In the genomic region with DNA sequence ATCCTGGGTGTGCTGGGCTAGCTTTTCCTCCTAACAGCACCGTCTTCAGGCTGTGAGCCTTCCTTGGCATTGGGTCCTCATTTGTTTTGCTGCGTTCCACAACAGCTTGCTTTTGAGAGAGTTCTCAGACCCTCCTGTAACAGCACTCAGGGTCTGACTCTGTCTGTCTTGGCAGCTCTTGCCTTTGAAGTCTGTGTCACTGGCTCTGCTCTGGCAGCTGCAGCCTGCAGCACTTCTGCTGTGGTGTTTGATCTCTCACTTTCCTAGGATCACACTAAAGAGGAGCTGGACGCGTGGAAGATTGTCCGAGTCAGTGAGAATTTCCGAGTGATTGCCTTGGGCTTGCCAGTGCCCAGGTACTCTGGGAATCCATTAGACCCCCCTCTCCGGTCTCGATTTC, we compare ENCODE assay signal across 27 mouse cellular contexts.
DNase-seq lines count a peak whose midpoint lies in the region; ATAC-seq and TF ChIP-seq lines count a peak whose summit lies in the region.
"Had no signal": no experiment of that assay in that cellular context is flagged by ENCODE, and none has a peak within 500 bp of the region (broad histone marks: within the 10 kb centered on the region; RNA-seq: fewer than 3 reads in every experiment).

No protein-coding gene starts in this region.

- no peak overlapping the region for H3K9ac ChIP-seq in forebrain, embryonic 13.5 days
- H3K9ac ChIP-seq in forebrain, embryonic 12.5 days: no peak overlapping the region
- H3K9ac ChIP-seq in midbrain, postnatal 0 days (replicated peaks; ENCODE audit: low read length, poor library complexity, severe bottlenecking): no peak overlapping the region
- H3K9ac ChIP-seq in midbrain, embryonic 15.5 days: no peak overlapping the region
- no peak overlapping the region for H3K9ac ChIP-seq in hindbrain, embryonic 12.5 days
- H3K9ac ChIP-seq: heart, embryonic 13.5 days; hindbrain, embryonic 13.5 days; kidney, embryonic 15.5 days; liver, embryonic 15.5 days; midbrain, embryonic 12.5 days; neural tube, embryonic 15.5 days had no signal

- no peak overlapping the region for H3K4me3 ChIP-seq in forebrain, embryonic 13.5 days
- no peak overlapping the region for H3K4me3 ChIP-seq in forebrain, embryonic 12.5 days (replicated peaks)
- H3K4me3 ChIP-seq in midbrain, embryonic 10.5 days: no peak overlapping the region
- H3K4me3 ChIP-seq in midbrain, postnatal 0 days (ENCODE audit: low read depth, low read length): no peak overlapping the region
- no peak overlapping the region for H3K4me3 ChIP-seq in midbrain, embryonic 15.5 days
- no peak overlapping the region for H3K4me3 ChIP-seq in hindbrain, embryonic 12.5 days
- H3K4me3 ChIP-seq: heart, embryonic 13.5 days; hindbrain, embryonic 13.5 days; kidney, embryonic 15.5 days; left cerebral cortex, adult 2 months; liver, embryonic 15.5 days; midbrain, embryonic 12.5 days; neural tube, embryonic 15.5 days had no signal

- no peaks in the 10 kb centered on the region for H3K9me3 ChIP-seq in forebrain, embryonic 13.5 days (replicated peaks)
- H3K9me3 ChIP-seq in forebrain, embryonic 12.5 days: no peaks in the 10 kb centered on the region
- H3K9me3 ChIP-seq in midbrain, embryonic 10.5 days (replicated peaks): no peaks in the 10 kb centered on the region
- H3K9me3 ChIP-seq in midbrain, postnatal 0 days (ENCODE audit: low read length): no peaks in the 10 kb centered on the region
- no peaks in the 10 kb centered on the region for H3K9me3 ChIP-seq in midbrain, embryonic 15.5 days
- H3K9me3 ChIP-seq in hindbrain, embryonic 12.5 days (replicated peaks): no peaks in the 10 kb centered on the region
- H3K9me3 ChIP-seq: heart, embryonic 13.5 days; hindbrain, embryonic 13.5 days; kidney, embryonic 15.5 days; liver, embryonic 15.5 days; midbrain, embryonic 12.5 days; neural tube, embryonic 15.5 days had no signal

- no peaks in the 10 kb centered on the region for H3K27me3 ChIP-seq in forebrain, embryonic 13.5 days
- no peaks in the 10 kb centered on the region for H3K27me3 ChIP-seq in forebrain, embryonic 12.5 days
- no peaks in the 10 kb centered on the region for H3K27me3 ChIP-seq in midbrain, embryonic 10.5 days (ENCODE audit: low read depth, poor library complexity, severe bottlenecking)
- H3K27me3 ChIP-seq in midbrain, postnatal 0 days (ENCODE audit: insufficient read depth, low read length): no peaks in the 10 kb centered on the region
- no peaks in the 10 kb centered on the region for H3K27me3 ChIP-seq in midbrain, embryonic 15.5 days (replicated peaks)
- H3K27me3 ChIP-seq in hindbrain, embryonic 12.5 days: no peaks in the 10 kb centered on the region
- H3K27me3 ChIP-seq: heart, embryonic 13.5 days; hindbrain, embryonic 13.5 days; kidney, embryonic 15.5 days; liver, embryonic 15.5 days; midbrain, embryonic 12.5 days; neural tube, embryonic 15.5 days had no signal

- H3K36me3 ChIP-seq in forebrain, embryonic 13.5 days (ENCODE audit: poor library complexity, severe bottlenecking): peaks cover 3% of the 10 kb centered on the region; the same call in 1 of the 2 replicates
- H3K36me3 ChIP-seq in forebrain, embryonic 12.5 days (replicated peaks): 0 out of 2 replicates have a peak, but pooled peaks cover 3% of the 10 kb centered on the region
- H3K36me3 ChIP-seq in midbrain, embryonic 10.5 days: no peaks in the 10 kb centered on the region
- no peaks in the 10 kb centered on the region; the same call in 1 of the 2 replicates for H3K36me3 ChIP-seq in midbrain, postnatal 0 days (ENCODE audit: insufficient read depth, low read length)
- no peaks in the 10 kb centered on the region for H3K36me3 ChIP-seq in midbrain, embryonic 15.5 days (replicated peaks)
- no peaks in the 10 kb centered on the region for H3K36me3 ChIP-seq in hindbrain, embryonic 12.5 days
- H3K36me3 ChIP-seq: midbrain, embryonic 12.5 days; neural tube, embryonic 15.5 days had no signal

- no peaks in the 10 kb centered on the region for H3K4me1 ChIP-seq in forebrain, embryonic 13.5 days
- H3K4me1 ChIP-seq in forebrain, embryonic 12.5 days: no peaks in the 10 kb centered on the region
- no peaks in the 10 kb centered on the region for H3K4me1 ChIP-seq in midbrain, embryonic 10.5 days
- H3K4me1 ChIP-seq in midbrain, postnatal 0 days (ENCODE audit: insufficient read depth, low read length): no peaks in the 10 kb centered on the region
- H3K4me1 ChIP-seq in midbrain, embryonic 15.5 days: no peaks in the 10 kb centered on the region
- no peaks in the 10 kb centered on the region for H3K4me1 ChIP-seq in hindbrain, embryonic 12.5 days
- H3K4me1 ChIP-seq: heart, embryonic 13.5 days; kidney, embryonic 15.5 days; liver, embryonic 15.5 days; midbrain, embryonic 12.5 days had no signal

- TF ChIP-seq CTCF in midbrain, postnatal 0 days (IDR thresholded peaks at IDR 0.05): no peak

- 83% methylated on average over 8 of the region's 8 CpGs for WGBS in forebrain, embryonic 13.5 days
- 82% methylated on average over 8 of the region's 8 CpGs for WGBS in forebrain, embryonic 12.5 days
- 81% methylated on average over 8 of the region's 8 CpGs for WGBS in midbrain, embryonic 10.5 days
- 53% methylated on average over 8 of the region's 8 CpGs for WGBS in midbrain, postnatal 0 days
- WGBS in midbrain, embryonic 15.5 days: 51% methylated on average over 8 of the region's 8 CpGs
- WGBS in hindbrain, embryonic 12.5 days: 80% methylated on average over 8 of the region's 8 CpGs

- 0 out of 2 replicates have a peak, but pooled peaks have one; percentile 21 for ATAC-seq in forebrain, embryonic 13.5 days
- no peak for ATAC-seq in forebrain, embryonic 12.5 days (ENCODE audit: low FRiP score)
- no peak for ATAC-seq in midbrain, postnatal 0 days (ENCODE audit: low FRiP score)
- peak; percentile 39; the same call in 1 of the 2 replicates for ATAC-seq in midbrain, embryonic 15.5 days (replicated peaks)
- no peak for ATAC-seq in hindbrain, embryonic 12.5 days (ENCODE audit: low FRiP score)

- H3K4me2 ChIP-seq in forebrain, embryonic 13.5 days: no peak overlapping the region
- H3K4me2 ChIP-seq in forebrain, embryonic 12.5 days: no peak overlapping the region
- H3K4me2 ChIP-seq in midbrain, postnatal 0 days (ENCODE audit: low read depth, low read length, poor library complexity, severe bottlenecking): no peak overlapping the region
- no peak overlapping the region for H3K4me2 ChIP-seq in midbrain, embryonic 15.5 days
- no peak overlapping the region for H3K4me2 ChIP-seq in hindbrain, embryonic 12.5 days (replicated peaks)
- H3K4me2 ChIP-seq: heart, embryonic 13.5 days; hindbrain, embryonic 13.5 days; kidney, embryonic 15.5 days; liver, embryonic 15.5 days; midbrain, embryonic 12.5 days; neural tube, embryonic 15.5 days had no signal

- H3K27ac ChIP-seq in forebrain, embryonic 13.5 days: no peak overlapping the region
- no peak overlapping the region for H3K27ac ChIP-seq in forebrain, embryonic 12.5 days
- no peak overlapping the region for H3K27ac ChIP-seq in midbrain, embryonic 10.5 days (replicated peaks)
- H3K27ac ChIP-seq in midbrain, postnatal 0 days (ENCODE audit: low read depth, low read length): no peak overlapping the region
- H3K27ac ChIP-seq in midbrain, embryonic 15.5 days: no peak overlapping the region
- H3K27ac ChIP-seq in hindbrain, embryonic 12.5 days: no peak overlapping the region
- H3K27ac ChIP-seq: heart, embryonic 13.5 days; hindbrain, embryonic 13.5 days; kidney, embryonic 15.5 days; left cerebral cortex, adult 2 months; liver, embryonic 15.5 days; macrophage; midbrain, embryonic 12.5 days; neural tube, embryonic 15.5 days had no signal

- DNase-seq in midbrain, embryonic 10.5 days (ENCODE audit: low spot score): peak; percentile 14
- DNase-seq in midbrain, postnatal 0 days (ENCODE audit: low spot score): no peak
- peak; percentile 9 for DNase-seq in embryo, embryonic 9.5 days (ENCODE audit: extremely low spot score)
- DNase-seq in urinary bladder, postnatal 10 days (ENCODE audit: low spot score): no peak
- DNase-seq: adrenal gland, postnatal 25 days; cerebellum, adult 11-12 months; cerebellum, postnatal 14 days; gastrocnemius, postnatal 25 days; heart, adult 18-20 months; kidney, adult 11 months; kidney, postnatal 36 days; liver; right cerebral cortex, postnatal 25 days; spleen, adult 18-20 months; thymus, postnatal 14 days had no signal

Comparison
In these comparisons a context has a peak if more than half of its experiments do, and no peak if none do; other contexts are left out.
1. ATAC-seq: peak in forebrain, embryonic 13.5 days (single experiment) and midbrain, embryonic 15.5 days (single experiment); none in forebrain, embryonic 12.5 days (single experiment), midbrain, postnatal 0 days (single experiment) and hindbrain, embryonic 12.5 days (single experiment).
2. DNase-seq: peak in midbrain, embryonic 10.5 days (single experiment) and embryo, embryonic 9.5 days (single experiment); none in midbrain, postnatal 0 days (single experiment) and urinary bladder, postnatal 10 days (single experiment).